Comparison of ENCODE assay signal across 7 mouse cellular contexts in the genomic region with DNA sequence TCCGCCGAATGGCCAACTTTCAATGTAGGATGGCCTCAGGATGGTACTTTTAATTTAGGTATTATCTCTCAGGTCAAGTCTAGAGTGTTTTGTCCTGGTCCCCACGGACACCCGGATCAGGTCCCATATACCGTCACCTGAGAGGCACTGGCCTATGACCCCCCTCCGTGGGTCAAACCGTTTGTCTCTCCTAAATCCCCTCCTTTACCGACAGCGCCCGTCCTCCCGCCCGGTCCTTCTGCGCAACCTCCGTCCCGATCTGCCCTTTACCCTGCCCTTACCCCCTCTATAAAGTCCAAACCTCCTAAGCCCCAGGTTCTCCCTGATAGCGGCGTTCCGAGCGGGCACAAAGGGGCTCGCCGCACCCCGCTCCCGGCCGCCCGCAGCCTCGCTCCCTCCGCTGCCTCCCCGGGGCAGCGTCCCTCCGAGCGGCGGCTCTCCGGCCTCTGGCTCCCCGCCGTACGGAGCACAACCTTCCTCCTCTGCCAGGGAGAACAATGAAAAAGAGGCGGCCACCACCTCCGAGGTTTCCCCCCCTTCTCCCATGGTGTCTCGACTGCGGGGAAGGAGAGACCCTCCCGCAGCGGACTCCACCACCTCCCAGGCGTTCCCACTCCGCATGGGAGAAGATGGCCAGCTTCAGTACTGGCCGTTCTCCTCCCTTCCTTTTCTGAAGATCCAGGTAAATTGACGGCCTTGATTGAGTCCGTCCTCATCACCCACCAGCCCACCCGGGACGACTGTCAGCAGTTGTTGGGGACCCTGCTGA. TPM values are rescaled to one million over a fixed set of nuclear protein-coding genes. Genes with fewer than 3 reads are reported as not detected.
DNase-seq lines count a peak whose midpoint lies in the region; ATAC-seq and TF ChIP-seq lines count a peak whose summit lies in the region.
"Not testable (repeated sequence)": the region's sequence is repeated elsewhere in the genome, so short reads cannot be mapped to it uniquely, and the experiment has no call there.

No protein-coding gene starts in this region.

- not testable (repeated sequence) for H3K9me3 ChIP-seq in embryonic facial prominence, embryonic 14.5 days (ENCODE audit: control insufficient read depth, low read length); hindbrain, embryonic 13.5 days; kidney, postnatal 0 days (replicated peaks; ENCODE audit: low read length); liver, embryonic 13.5 days (replicated peaks); midbrain, embryonic 11.5 days (ENCODE audit: control insufficient read depth, low read length)

- intact Hi-C loops in gastrocnemius, adult 2 months (cut with DNase I), result not testable (repeated sequence)

- not testable (repeated sequence) for H3K4me1 ChIP-seq in embryonic facial prominence, embryonic 14.5 days (ENCODE audit: control insufficient read depth, insufficient read depth, low read length); hindbrain, embryonic 13.5 days (replicated peaks); kidney, postnatal 0 days (replicated peaks; ENCODE audit: insufficient read depth, low read length); liver, embryonic 13.5 days (replicated peaks); midbrain, embryonic 11.5 days (ENCODE audit: control insufficient read depth, insufficient read depth, low read length)

- not testable (repeated sequence) for DNase-seq in embryonic facial prominence, embryonic 14.5 days (ENCODE audit: low spot score); gastrocnemius, adult 2 months; kidney, postnatal 0 days (ENCODE audit: low spot score); liver, embryonic 13.5 days
- DNase-seq in midbrain, embryonic 11.5 days (ENCODE audit: low spot score, missing footprints), result peak; percentile 91
- DNase-seq in retina, embryonic 14.5 days (ENCODE audit: low spot score), result peak; percentile 32

- H3K27ac ChIP-seq in embryonic facial prominence, embryonic 14.5 days (replicated peaks; ENCODE audit: low read depth, low read length); hindbrain, embryonic 13.5 days; kidney, postnatal 0 days; liver, embryonic 13.5 days; midbrain, embryonic 11.5 days (ENCODE audit: low read depth, low read length): not testable (repeated sequence)
- peak overlapping the region; percentile 75 for H3K27ac ChIP-seq in gastrocnemius, adult 2 months

- not testable (repeated sequence) for H3K36me3 ChIP-seq in embryonic facial prominence, embryonic 14.5 days (ENCODE audit: control insufficient read depth, insufficient read depth, low read length); hindbrain, embryonic 13.5 days; kidney, postnatal 0 days (ENCODE audit: insufficient read depth, low read length); liver, embryonic 13.5 days; midbrain, embryonic 11.5 days (ENCODE audit: control insufficient read depth, insufficient read depth, low read length)

- 10% methylated on average over 18 of the region's 49 CpGs for WGBS in embryonic facial prominence, embryonic 14.5 days
- 2% methylated on average over 22 of the region's 49 CpGs for WGBS in hindbrain, embryonic 13.5 days
- 5% methylated on average over 22 of the region's 49 CpGs for WGBS in kidney, postnatal 0 days
- 1% methylated on average over 20 of the region's 49 CpGs for WGBS in liver, embryonic 13.5 days (ENCODE audit: insufficient replicate concordance)
- WGBS in midbrain, embryonic 11.5 days, result under 1% methylated on average over 18 of the region's 49 CpGs

- peak; percentile 53; the same call in 1 of the 2 replicates for ATAC-seq in embryonic facial prominence, embryonic 14.5 days (ENCODE audit: low read depth)
- peak; percentile 81; the same call in 1 of the 2 replicates for ATAC-seq in hindbrain, embryonic 13.5 days (ENCODE audit: low FRiP score)
- not testable (repeated sequence) for ATAC-seq in kidney, postnatal 0 days (replicated peaks; ENCODE audit: low FRiP score, low read depth)
- peak; percentile 71 for ATAC-seq in liver, embryonic 13.5 days (ENCODE audit: low read depth)
- ATAC-seq in midbrain, embryonic 11.5 days (ENCODE audit: low FRiP score), result peak; percentile 74; the same call in 1 of the 2 replicates

- peak overlapping the region; percentile 51 for H3K9ac ChIP-seq in embryonic facial prominence, embryonic 14.5 days (ENCODE audit: low read depth, low read length)
- peak overlapping the region; percentile 70 for H3K9ac ChIP-seq in hindbrain, embryonic 13.5 days
- not testable (repeated sequence) for H3K9ac ChIP-seq in kidney, postnatal 0 days (ENCODE audit: low read depth, low read length)
- peak overlapping the region; percentile 29; the same call in 1 of the 2 replicates for H3K9ac ChIP-seq in liver, embryonic 13.5 days
- H3K9ac ChIP-seq in midbrain, embryonic 11.5 days (ENCODE audit: low read length), result 0 out of 2 replicates have a peak overlapping the region, but pooled peaks have one; percentile 31

- not testable (repeated sequence) for H3K27me3 ChIP-seq in embryonic facial prominence, embryonic 14.5 days (replicated peaks; ENCODE audit: control insufficient read depth, insufficient read depth, low read length); kidney, postnatal 0 days (ENCODE audit: insufficient read depth, low read length); midbrain, embryonic 11.5 days (ENCODE audit: control insufficient read depth, insufficient read depth, low read length)
- peaks cover 15% of the 10 kb centered on the region for H3K27me3 ChIP-seq in hindbrain, embryonic 13.5 days
- H3K27me3 ChIP-seq in liver, embryonic 13.5 days, result peaks cover 29% of the 10 kb centered on the region

- not testable (repeated sequence) for TF ChIP-seq CTCF in gastrocnemius, adult 2 months (IDR thresholded peaks at IDR 0.05); kidney, postnatal 0 days (IDR thresholded peaks at IDR 0.05; ENCODE audit: low read depth)

- H3K4me3 ChIP-seq in embryonic facial prominence, embryonic 14.5 days (ENCODE audit: low read depth, low read length), result peak overlapping the region; percentile 37
- H3K4me3 ChIP-seq in gastrocnemius, adult 2 months, result peak overlapping the region; percentile 70
- peak overlapping the region; percentile 40 for H3K4me3 ChIP-seq in hindbrain, embryonic 13.5 days
- H3K4me3 ChIP-seq in kidney, postnatal 0 days (replicated peaks; ENCODE audit: low read depth, low read length), result peak overlapping the region; percentile 31
- H3K4me3 ChIP-seq in liver, embryonic 13.5 days (replicated peaks), result peak overlapping the region; percentile 55
- peak overlapping the region; percentile 33 for H3K4me3 ChIP-seq in midbrain, embryonic 11.5 days (ENCODE audit: low read depth, low read length)

- peak overlapping the region; percentile 56 for H3K4me2 ChIP-seq in embryonic facial prominence, embryonic 14.5 days (ENCODE audit: low read depth, low read length)
- H3K4me2 ChIP-seq in hindbrain, embryonic 13.5 days, result peak overlapping the region; percentile 59
- peak overlapping the region; percentile 47 for H3K4me2 ChIP-seq in kidney, postnatal 0 days (ENCODE audit: low read length)
- H3K4me2 ChIP-seq in liver, embryonic 13.5 days, result peak overlapping the region; percentile 67
- H3K4me2 ChIP-seq in midbrain, embryonic 11.5 days, result peak overlapping the region; percentile 44

RNA-seq across cellular contexts. Expression of a gene that starts 51.7 kb away (rescaled TPM):
- 30.9 and 33.1 TPM in 2 replicates for polyA plus RNA-seq in embryonic facial prominence, embryonic 14.5 days (2014; fragmentation: Nextera tagmentation; extraction: Ambion mirVana)
- 10 to 100 TPM; 37.0 to 46.7 TPM for total RNA-seq in gastrocnemius, adult 2 months (2021)
- polyA plus RNA-seq in hindbrain, embryonic 13.5 days (2015; fragmentation: Nextera tagmentation; extraction: Ambion mirVana), result 76.0 and 78.1 TPM in 2 replicates
- polyA plus RNA-seq in kidney, postnatal 0 days (2015; fragmentation: Nextera tagmentation; extraction: Ambion mirVana), result 41.8 and 46.5 TPM in 2 replicates
- 22.4 and 23.6 TPM in 2 replicates for polyA plus RNA-seq in liver, embryonic 13.5 days (2015; fragmentation: Nextera tagmentation; extraction: Ambion mirVana)
- 27.2 and 29.4 TPM in 2 replicates for polyA plus RNA-seq in midbrain, embryonic 11.5 days (2014; fragmentation: Nextera tagmentation; extraction: Ambion mirVana)

RNA-seq across cellular contexts. Expression of a gene that starts 57.3 kb away (rescaled TPM):
- 1.0 and 2.3 TPM in 2 replicates for polyA plus RNA-seq in embryonic facial prominence, embryonic 14.5 days (2014; fragmentation: Nextera tagmentation; extraction: Ambion mirVana)
- total RNA-seq in gastrocnemius, adult 2 months (2021), result 1 to 10 TPM; 1.8 to 7.8 TPM
- 4.2 and 6.1 TPM in 2 replicates for polyA plus RNA-seq in hindbrain, embryonic 13.5 days (2015; fragmentation: Nextera tagmentation; extraction: Ambion mirVana)
- 0.64 and 1.0 TPM in 2 replicates for polyA plus RNA-seq in kidney, postnatal 0 days (2015; fragmentation: Nextera tagmentation; extraction: Ambion mirVana)
- polyA plus RNA-seq in liver, embryonic 13.5 days (2015; fragmentation: Nextera tagmentation; extraction: Ambion mirVana), result 0.30 and 0.31 TPM in 2 replicates
- polyA plus RNA-seq in midbrain, embryonic 11.5 days (2014; fragmentation: Nextera tagmentation; extraction: Ambion mirVana), result 1.5 and 1.8 TPM in 2 replicates

RNA-seq across cellular contexts. Expression of a gene that starts 59.0 kb away (rescaled TPM):
- polyA plus RNA-seq in embryonic facial prominence, embryonic 14.5 days (2014; fragmentation: Nextera tagmentation; extraction: Ambion mirVana), result 6.1 and 9.2 TPM in 2 replicates
- 100 to 1,000 TPM; 108 to 128 TPM for total RNA-seq in gastrocnemius, adult 2 months (2021)
- 63.1 and 65.8 TPM in 2 replicates for polyA plus RNA-seq in hindbrain, embryonic 13.5 days (2015; fragmentation: Nextera tagmentation; extraction: Ambion mirVana)
- polyA plus RNA-seq in kidney, postnatal 0 days (2015; fragmentation: Nextera tagmentation; extraction: Ambion mirVana), result 3.3 and 3.5 TPM in 2 replicates
- polyA plus RNA-seq in liver, embryonic 13.5 days (2015; fragmentation: Nextera tagmentation; extraction: Ambion mirVana), result 0.35 and 0.63 TPM in 2 replicates
- 2.4 and 2.5 TPM in 2 replicates for polyA plus RNA-seq in midbrain, embryonic 11.5 days (2014; fragmentation: Nextera tagmentation; extraction: Ambion mirVana)
